Mouse (Mus musculus) heart, adult 2 months (tissue): ENCODE measurements at regions not wholly inside any gene's neighbourhood (a gene's known extent, or its start where the extent isn't known, plus 50 kb on each side); places are given as distances from the start of the nearest gene placed in this dataset.

ENCODE experiments used
- CTCF ChIP-seq: fragments of 200-600 bp; IDR thresholded peaks from 2 replicates; pipeline ENCODE4 v1.8.1; 2022; ENCODE audit warnings: antibody characterized with exemption, mild to moderate bottlenecking, moderate library complexity
- EP300 ChIP-seq: fragments of 200-500 bp; IDR thresholded peaks from 2 replicates; pipeline ENCODE4 v1.6.1; 2011; ENCODE audit warnings: low read depth, low read length, control low read depth; ENCODE audit not compliant: insufficient read depth
- POLR2A ChIP-seq: fragments of 200-500 bp; IDR thresholded peaks from 2 replicates; pipeline ENCODE4 v1.6.1; 2011; ENCODE audit warnings: mild to moderate bottlenecking, low read depth, low read length, control low read depth; ENCODE audit not compliant: insufficient read depth

DNA sequence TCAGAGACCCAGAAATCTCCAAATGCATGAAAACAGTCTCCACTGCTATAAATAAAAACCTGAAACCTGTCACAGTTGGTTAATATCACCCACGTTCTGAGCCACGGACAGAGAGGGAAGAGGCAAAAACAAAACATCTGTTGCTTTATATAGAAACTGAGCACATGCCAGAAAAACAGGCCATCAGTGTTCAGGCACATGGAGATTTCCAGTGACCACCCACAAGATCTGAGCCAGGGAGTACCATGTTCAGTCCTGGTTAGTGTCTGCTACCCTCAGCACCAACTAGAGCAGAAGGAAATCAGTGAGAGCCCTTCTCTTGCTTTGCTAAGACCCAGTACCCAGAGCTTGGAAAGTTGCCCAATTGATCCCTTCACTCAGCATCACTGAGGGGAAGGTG is 75.7 kb upstream of the Arhgap11a start:
- TF ChIP-seq POLR2A (no peak), CTCF (no peak), EP300 (no peak)
